Mouse (Mus musculus) hematopoietic stem cell, adult 5-6 weeks (primary cell): ENCODE measurements around the gene Atp6v1e2. TPM values are rescaled to one million over a fixed set of nuclear protein-coding genes. Genes with fewer than 3 reads are reported as not detected.

Source experiments
- ATAC-seq, 2 experiments: fragments of 125-278 bp in 1 of 2; replicated peaks in 1 of 2; 2 replicates each; pipeline ENCODE4 v1.8.0; 2016 to 2017; ENCODE audit warnings: inconsistent platforms in 2 of 2, mild to moderate bottlenecking in 2 of 2, moderate number of reproducible peaks in 2 of 2, low read depth in 1 of 2, moderate TSS enrichment in 1 of 2; ENCODE audit not compliant: low FRiP score in 2 of 2, poor library complexity in 2 of 2, severe bottlenecking in 2 of 2, insufficient read depth in 1 of 2, low TSS enrichment in 1 of 2
- total RNA-seq: library from RNA; stranded (forward); fragments of 172-1452, 232-1000 nt; gene quantifications from 2 replicates; pipeline ENCODE4 v1.2.3, GENCODE M21; 2017

Atp6v1e2 gene
- total RNA-seq, 1 experiment from 2014 or later: not detected

DNA sequence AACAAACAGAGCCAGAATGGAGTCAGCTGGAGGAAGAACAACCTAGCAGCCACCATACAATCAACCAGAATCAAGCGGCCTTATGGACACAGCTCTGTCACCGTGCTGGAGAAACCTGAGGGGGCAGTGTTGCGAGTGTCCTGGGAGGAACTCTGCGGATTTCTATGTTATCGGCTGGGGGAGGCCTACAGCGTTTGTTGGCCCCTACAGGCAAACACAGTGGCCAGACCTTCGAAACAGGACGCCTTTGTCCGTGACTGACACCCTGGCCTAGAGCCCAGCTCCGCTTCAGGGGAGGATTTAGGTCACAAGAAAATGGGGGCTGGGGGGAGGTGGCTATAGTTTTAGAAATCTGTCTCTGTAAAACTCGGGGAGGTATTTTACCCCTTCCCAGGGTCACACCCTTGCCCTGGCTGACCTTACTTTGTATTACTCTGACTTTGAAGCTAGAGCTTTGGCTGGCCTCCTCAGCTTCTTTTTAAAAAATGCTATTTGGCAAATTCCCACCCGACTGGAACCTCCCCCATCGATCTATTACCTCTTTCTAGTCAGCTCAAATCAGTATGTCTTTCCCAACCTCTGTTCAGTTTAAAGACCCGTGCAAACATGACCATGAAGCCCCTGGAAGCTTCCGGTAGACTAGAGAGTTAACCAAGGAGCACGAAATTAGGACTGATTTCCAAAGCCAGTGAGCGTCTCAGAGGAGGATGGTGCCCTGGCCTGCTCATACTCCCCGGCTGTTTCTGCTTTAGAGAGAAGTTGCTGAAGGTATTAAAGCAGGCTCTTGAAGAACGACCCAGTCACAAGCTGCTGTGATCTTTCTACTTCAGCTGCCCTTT lies 42.2 kb downstream of the Atp6v1e2 start:
- no peak for ATAC-seq

DNA sequence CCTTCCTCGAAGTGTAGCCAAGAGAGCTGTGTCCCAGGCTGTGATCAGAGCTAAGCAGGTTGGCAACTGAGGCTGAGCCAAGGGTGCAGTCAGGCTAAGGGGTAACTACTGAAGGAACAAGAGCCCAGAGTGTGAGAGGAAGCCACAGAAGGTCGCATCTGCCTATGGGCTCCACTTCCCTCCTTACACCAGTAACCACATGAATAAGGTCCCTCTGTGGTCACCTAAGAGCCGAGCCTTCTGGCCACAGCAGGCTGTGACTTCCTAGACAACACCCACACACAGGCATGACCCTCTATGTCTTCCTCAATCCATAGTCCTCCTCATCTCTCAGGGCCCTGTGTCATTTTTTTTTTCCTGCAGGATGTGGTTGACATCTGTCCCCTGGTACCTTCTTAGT lies 43.5 kb downstream of the Atp6v1e2 start:
- peak; percentile 55 to 64 for ATAC-seq

DNA sequence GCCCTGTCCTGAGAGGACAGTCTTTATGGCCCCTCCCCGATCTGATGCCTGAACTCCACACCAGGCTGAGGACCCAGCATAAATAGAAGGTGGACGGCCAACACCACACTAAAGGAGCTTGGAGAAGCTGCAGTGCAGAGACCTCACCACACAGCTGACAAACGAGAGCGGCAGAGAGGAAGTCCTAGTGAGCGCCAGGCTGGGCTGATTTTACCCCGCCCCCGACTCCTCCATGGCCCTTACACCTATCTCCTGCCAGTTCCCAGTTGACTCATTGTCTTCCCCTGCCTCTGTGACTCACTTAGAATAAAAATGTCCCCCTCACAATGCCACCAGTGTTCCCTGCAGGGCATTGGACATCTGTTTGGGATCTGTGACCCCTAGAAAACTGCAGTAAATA lies 44.1 kb downstream of the Atp6v1e2 start:
- peak; percentile 63 to 70 for ATAC-seq

DNA sequence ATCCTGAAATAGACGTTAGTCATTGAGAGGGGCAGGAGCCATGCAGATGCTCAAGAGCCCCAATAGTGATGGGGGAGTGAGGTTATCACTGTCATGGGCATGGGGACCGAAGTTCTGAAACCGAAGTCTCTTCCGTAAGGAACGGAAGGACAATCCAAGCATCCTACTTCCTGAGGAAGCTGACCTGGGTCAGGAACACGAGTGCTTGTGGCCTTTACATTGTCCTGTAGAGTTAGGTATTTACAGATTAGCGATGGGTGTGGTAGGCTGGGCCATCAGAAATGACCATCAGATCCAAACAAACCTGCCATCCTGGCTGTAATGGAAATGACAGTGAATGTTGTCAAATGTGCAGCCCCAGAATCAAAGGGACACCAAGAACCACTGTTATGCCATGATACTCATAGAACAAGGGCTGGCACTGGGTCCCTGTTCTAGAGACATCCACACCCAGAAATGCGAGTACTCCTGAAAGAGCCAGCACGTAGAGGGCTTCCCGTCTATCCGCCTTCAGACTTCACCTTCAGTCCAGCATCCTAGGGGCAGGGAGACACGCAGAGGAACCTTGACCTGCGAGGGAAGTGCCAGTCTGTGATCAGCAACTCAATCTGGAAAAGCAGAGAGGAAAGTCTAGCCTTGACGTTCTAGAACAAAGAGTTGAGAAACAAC lies 45.2 kb downstream of the Atp6v1e2 start:
- no peak for ATAC-seq

DNA sequence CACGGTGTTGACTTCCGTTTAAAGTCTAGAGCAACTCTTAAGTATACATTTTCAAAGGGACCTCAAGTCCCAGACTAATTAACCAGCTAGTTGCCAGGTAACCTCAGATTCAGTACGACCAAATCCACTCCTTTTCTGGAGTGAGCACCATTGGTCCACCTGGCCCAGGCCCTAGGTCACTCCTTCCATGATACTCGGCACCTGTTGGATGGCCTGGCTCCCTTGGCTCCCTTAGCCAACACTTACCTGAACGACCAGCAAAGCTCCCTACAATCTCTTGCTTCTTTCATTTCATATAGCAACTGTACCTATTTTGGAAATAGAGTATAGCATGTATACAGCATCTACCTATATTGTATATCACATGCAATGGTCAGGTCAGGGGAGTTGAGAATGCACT lies 47.1 kb downstream of the Atp6v1e2 start:
- ATAC-seq: no peak

DNA sequence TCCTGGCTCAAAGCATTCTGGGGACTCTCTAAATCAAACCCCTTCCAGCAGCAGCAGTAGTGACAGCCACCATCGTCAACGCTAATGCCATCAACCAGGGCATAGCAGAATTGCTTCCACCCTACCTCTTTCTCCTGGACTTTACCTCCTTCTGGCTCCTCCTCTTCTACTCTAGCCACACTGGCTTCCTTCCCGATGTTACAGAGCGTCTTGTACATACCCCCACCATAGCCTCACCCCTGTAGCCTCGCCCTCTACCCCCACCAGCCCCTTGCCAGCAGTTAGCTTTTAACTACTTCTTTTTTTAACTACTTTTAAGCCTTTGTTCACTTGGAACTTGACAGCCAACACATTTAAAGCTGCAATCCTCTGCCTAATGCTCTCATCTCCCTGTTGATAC lies 47.9 kb downstream of the Atp6v1e2 start:
- ATAC-seq: no peak

DNA sequence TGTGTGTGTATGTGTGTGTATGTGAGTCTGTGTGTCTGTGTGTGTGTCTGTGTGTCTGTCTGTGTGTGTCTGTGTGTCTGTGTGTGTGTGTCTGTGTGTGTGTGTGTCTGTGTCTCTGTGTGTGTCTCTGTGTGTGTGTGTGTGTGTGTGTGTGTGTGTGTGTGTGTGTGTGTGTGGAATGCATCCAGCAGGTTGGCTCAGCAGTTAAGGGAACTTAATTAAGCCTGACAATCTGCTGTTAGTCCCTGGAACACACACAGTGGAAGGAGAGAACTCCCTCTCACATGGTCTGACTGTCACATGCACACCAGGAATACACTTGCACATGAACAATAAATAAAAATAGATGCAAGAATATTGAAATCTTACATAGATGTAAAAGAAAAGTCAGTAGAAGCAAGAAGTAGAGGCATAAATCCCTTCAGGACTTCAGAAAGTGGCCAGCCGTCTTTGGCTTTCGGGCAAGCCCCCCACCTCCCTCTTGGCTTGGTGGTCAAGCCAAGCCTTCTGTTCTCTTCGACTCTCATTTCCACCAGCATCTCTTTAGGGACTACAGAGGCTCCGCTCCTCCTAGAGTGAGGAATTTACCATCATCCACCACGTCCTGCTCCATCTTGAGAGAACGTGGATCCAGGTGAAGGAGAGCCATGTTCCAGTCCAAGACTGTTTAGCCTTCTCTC lies 50.1 kb downstream of the Atp6v1e2 start:
- no peak for ATAC-seq

DNA sequence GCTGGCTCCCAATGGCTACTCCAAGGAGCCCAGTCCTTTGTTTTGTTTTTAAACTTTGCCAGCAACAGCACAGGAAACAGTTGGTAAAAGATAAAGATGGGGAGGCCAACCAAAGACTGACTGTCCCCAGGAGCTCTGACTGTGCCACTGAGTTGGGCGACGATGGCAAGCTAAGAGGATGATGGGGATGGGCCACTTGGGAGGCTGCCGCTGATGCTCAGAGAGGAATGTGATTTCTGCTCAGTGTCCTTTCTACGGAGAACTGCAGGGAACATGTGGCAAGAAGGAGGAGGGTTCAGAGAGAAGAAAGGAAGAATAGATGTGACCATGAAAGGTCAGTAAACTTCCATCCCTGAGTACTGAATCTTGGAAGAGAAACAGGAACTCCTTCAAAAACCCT lies 52.5 kb downstream of the Atp6v1e2 start:
- ATAC-seq: no peak

Other genes with a start within 250 kb of the Atp6v1e2 start
- not detected in 2 replicates for gene Epas1, start 194.2 kb downstream of the Atp6v1e2 start, total RNA-seq
- not detected in 2 replicates for gene Tmem247, start 30.5 kb downstream of the Atp6v1e2 start, total RNA-seq
- 12.7 and 15.2 TPM in 2 replicates for gene Rhoq, start 15.2 kb upstream of the Atp6v1e2 start, total RNA-seq
- 22.9 and 35.6 TPM in 2 replicates for gene Pigf, start 77.5 kb upstream of the Atp6v1e2 start, total RNA-seq
- gene Cript, start 77.7 kb upstream of the Atp6v1e2 start, total RNA-seq: 68.8 and 78.7 TPM in 2 replicates
- gene Socs5, start 159.8 kb upstream of the Atp6v1e2 start, total RNA-seq: 16.4 and 20.0 TPM in 2 replicates